Mouse (Mus musculus): Measurements from ENCODE around the gene Mast3. TPM values are rescaled to one million over a fixed set of nuclear protein-coding genes. Genes with fewer than 3 reads are reported as not detected.
A peak's percentile ranks its signal among the peaks of the same experiment; 100 is the strongest.

Mast3 gene
- polyA plus RNA-seq, 1 experiment from 2014 or later: 5.6 TPM

- Histone ChIP-seq H3K4me3 (peak overlapping the region; percentile 56), H3K27ac (replicated peaks) (no peak overlapping the region; the same call in 1 of the 2 replicates), H3K36me3 (peaks cover 42% of the 10 kb centered on the region), H3K9me3 (no peaks in the 10 kb centered on the region), H3K4me1 (peaks cover 30% of the 10 kb centered on the region), H3K4me2 (peak overlapping the region; percentile 91), H3K27me3 (replicated peaks) (peaks cover 6% of the 10 kb centered on the region; the same call in 1 of the 2 replicates), H3K9ac (peak overlapping the region; percentile 82)
- no peak for ATAC-seq (ENCODE audit: extremely low read depth, insufficient number of reproducible peaks, low FRiP score, low TSS enrichment)
- 3% methylated on average over 34 of the region's 34 CpGs for WGBS
Observed at GRCm38 (mm10) chr8:70765838-70766570, 38.9 kb downstream of the Mast3 start.

- Histone ChIP-seq H3K4me2 (peak overlapping the region; percentile 91), H3K27me3 (replicated peaks) (peaks cover 6% of the 10 kb centered on the region; the same call in 1 of the 2 replicates), H3K36me3 (peaks cover 35% of the 10 kb centered on the region), H3K27ac (replicated peaks) (no peak overlapping the region), H3K9ac (peak overlapping the region; percentile 82), H3K9me3 (no peaks in the 10 kb centered on the region), H3K4me3 (peak overlapping the region; percentile 56), H3K4me1 (peaks cover 31% of the 10 kb centered on the region)
- 62% methylated on average over 9 of the region's 9 CpGs for WGBS
- ATAC-seq (ENCODE audit: extremely low read depth, insufficient number of reproducible peaks, low FRiP score, low TSS enrichment): no peak
Observed at GRCm38 (mm10) chr8:70765329-70765728, 39.5 kb downstream of the Mast3 start.

GRCm38 (mm10) chr8:70764676-70765075, 40.2 kb downstream of the Mast3 start:
- Histone ChIP-seq H3K9ac (no peak overlapping the region), H3K36me3 (peaks cover 29% of the 10 kb centered on the region), H3K4me3 (no peak overlapping the region), H3K27ac (replicated peaks) (no peak overlapping the region), H3K9me3 (no peaks in the 10 kb centered on the region), H3K4me2 (peak overlapping the region; percentile 91; the same call in 1 of the 2 replicates), H3K27me3 (replicated peaks) (peaks cover 6% of the 10 kb centered on the region; the same call in 1 of the 2 replicates), H3K4me1 (peaks cover 37% of the 10 kb centered on the region)
- WGBS: 88% methylated on average over 13 of the region's 13 CpGs
- no peak for ATAC-seq (ENCODE audit: extremely low read depth, insufficient number of reproducible peaks, low FRiP score, low TSS enrichment)

- ATAC-seq (ENCODE audit: extremely low read depth, insufficient number of reproducible peaks, low FRiP score, low TSS enrichment): no peak
- peaks cover 44% of the 10 kb centered on the region for H3K4me1 ChIP-seq
- no peak overlapping the region for H3K4me2 ChIP-seq
- peak overlapping the region; percentile 12; the same call in 1 of the 2 replicates for H3K27ac ChIP-seq (replicated peaks)
- peak overlapping the region; percentile 25; the same call in 1 of the 2 replicates for H3K9ac ChIP-seq
- no peaks in the 10 kb centered on the region for H3K9me3 ChIP-seq
- WGBS: 46% methylated on average over 8 of the region's 8 CpGs
- H3K36me3 ChIP-seq: peaks cover 24% of the 10 kb centered on the region
- H3K27me3 ChIP-seq (replicated peaks): peaks cover 6% of the 10 kb centered on the region; the same call in 1 of the 2 replicates
- H3K4me3 ChIP-seq: no peak overlapping the region
Observed at GRCm38 (mm10) chr8:70764026-70764425, 40.8 kb downstream of the Mast3 start.

GRCm38 (mm10) chr8:70763354-70763753, 41.5 kb downstream of the Mast3 start:
- H3K27ac ChIP-seq (replicated peaks): no peak overlapping the region
- H3K9ac ChIP-seq: no peak overlapping the region
- peaks cover 49% of the 10 kb centered on the region for H3K4me1 ChIP-seq
- ATAC-seq (ENCODE audit: extremely low read depth, insufficient number of reproducible peaks, low FRiP score, low TSS enrichment): no peak
- no peak overlapping the region for H3K4me3 ChIP-seq
- whole genome bisulfite sequencing: 9% methylated on average over 3 of the region's 3 CpGs
- H3K4me2 ChIP-seq: no peak overlapping the region
- peaks cover 23% of the 10 kb centered on the region for H3K36me3 ChIP-seq
- H3K27me3 ChIP-seq (replicated peaks): peaks cover 6% of the 10 kb centered on the region; the same call in 1 of the 2 replicates
- H3K9me3 ChIP-seq: no peaks in the 10 kb centered on the region

- peaks cover 24% of the 10 kb centered on the region for H3K36me3 ChIP-seq
- WGBS: 72% methylated on average over 1 of the region's 1 CpGs
- H3K4me3 ChIP-seq: no peak overlapping the region
- no peaks in the 10 kb centered on the region for H3K9me3 ChIP-seq
- no peak for ATAC-seq (ENCODE audit: extremely low read depth, insufficient number of reproducible peaks, low FRiP score, low TSS enrichment)
- H3K27ac ChIP-seq (replicated peaks): 0 out of 2 replicates have a peak overlapping the region, but pooled peaks have one; percentile 22
- no peak overlapping the region for H3K9ac ChIP-seq
- H3K27me3 ChIP-seq (replicated peaks): no peaks in the 10 kb centered on the region; the same call in 1 of the 2 replicates
- no peak overlapping the region for H3K4me2 ChIP-seq
- H3K4me1 ChIP-seq: peaks cover 49% of the 10 kb centered on the region
Observed at GRCm38 (mm10) chr8:70762118-70762517, 42.7 kb downstream of the Mast3 start.

- Histone ChIP-seq H3K9ac (peak within 1 kb of the TSS; percentile 91), H3K4me2 (peak within 1 kb of the TSS; percentile 96)
- under 1% methylated on average over 55 of the region's 55 CpGs for WGBS
Observed at GRCm38 (mm10) chr8:70760775-70761406, 44.0 kb downstream of the Mast3 start, which contains the start of gene Mpv17l2. Gene Mpv17l2 (minus strand): TSS chr8:70760946.

GRCm38 (mm10) chr8:70760350-70760749, 44.5 kb downstream of the Mast3 start:
- peak overlapping the region; percentile 96 for H3K4me2 ChIP-seq
- WGBS: 1% methylated on average over 22 of the region's 22 CpGs
- no peak for ATAC-seq (ENCODE audit: extremely low read depth, insufficient number of reproducible peaks, low FRiP score, low TSS enrichment)
- H3K36me3 ChIP-seq: peaks cover 37% of the 10 kb centered on the region
- peak overlapping the region; percentile 76 for H3K27ac ChIP-seq (replicated peaks)
- H3K4me3 ChIP-seq: peak overlapping the region; percentile 73
- H3K9ac ChIP-seq: peak overlapping the region; percentile 91
- no peaks in the 10 kb centered on the region for H3K9me3 ChIP-seq
- no peaks in the 10 kb centered on the region; the same call in 1 of the 2 replicates for H3K27me3 ChIP-seq (replicated peaks)
- H3K4me1 ChIP-seq: peaks cover 36% of the 10 kb centered on the region

More at GRCm38 (mm10) chr8:70760775-70761406, 44.0 kb downstream of the Mast3 start, which contains the start of gene Mpv17l2:
- Histone ChIP-seq H3K4me1 (peaks cover 37% of the 10 kb centered on the region), H3K4me3 (peak within 1 kb of the TSS; percentile 73), H3K36me3 (peaks cover 36% of the 10 kb centered on the region), H3K27me3 (replicated peaks) (no peaks in the 10 kb centered on the region; the same call in 1 of the 2 replicates), H3K27ac (replicated peaks) (peak within 1 kb of the TSS; percentile 76), H3K9me3 (no peaks in the 10 kb centered on the region)
- ATAC-seq (ENCODE audit: extremely low read depth, insufficient number of reproducible peaks, low FRiP score, low TSS enrichment): peak; percentile 93

GRCm38 (mm10) chr8:70758616-70759561, 46.0 kb downstream of the Mast3 start:
- H3K4me2 ChIP-seq: peak overlapping the region; percentile 96
- WGBS: 68% methylated on average over 19 of the region's 19 CpGs

GRCm38 (mm10) chr8:70758308-70758615, 46.6 kb downstream of the Mast3 start:
- no peak overlapping the region; the same call in 1 of the 2 replicates for H3K9ac ChIP-seq
- H3K4me1 ChIP-seq: peaks cover 46% of the 10 kb centered on the region
- H3K4me2 ChIP-seq: no peak overlapping the region
- H3K9me3 ChIP-seq: no peaks in the 10 kb centered on the region
- H3K4me3 ChIP-seq: no peak overlapping the region
- no peaks in the 10 kb centered on the region for H3K27me3 ChIP-seq (replicated peaks)
- H3K36me3 ChIP-seq: peaks cover 33% of the 10 kb centered on the region
- 89% methylated on average over 7 of the region's 7 CpGs for WGBS
- no peak overlapping the region for H3K27ac ChIP-seq (replicated peaks)
- ATAC-seq (ENCODE audit: extremely low read depth, insufficient number of reproducible peaks, low FRiP score, low TSS enrichment): no peak

More at GRCm38 (mm10) chr8:70758616-70759561, 46.0 kb downstream of the Mast3 start:
- Histone ChIP-seq H3K4me3 (0 out of 2 replicates have a peak overlapping the region, but pooled peaks have one; percentile 73), H3K9me3 (no peaks in the 10 kb centered on the region), H3K27ac (replicated peaks) (no peak overlapping the region), H3K4me1 (peaks cover 40% of the 10 kb centered on the region), H3K27me3 (replicated peaks) (no peaks in the 10 kb centered on the region), H3K9ac (no peak overlapping the region), H3K36me3 (peaks cover 37% of the 10 kb centered on the region)
- no peak for ATAC-seq (ENCODE audit: extremely low read depth, insufficient number of reproducible peaks, low FRiP score, low TSS enrichment)

Data from heart, embryonic 13.5 days (tissue).